Mouse (Mus musculus) MEL (cell line): ENCODE measurements around the gene Mafk. TPM values are rescaled to one million over a fixed set of nuclear protein-coding genes. Genes with fewer than 3 reads are reported as not detected.
A peak's percentile ranks its signal among the peaks of the same experiment; 100 is the strongest.

Experiments used
- DNase-seq: peaks from one replicate; pipeline ENCODE4 v3.0.0; 2011; ENCODE audit warnings: low read depth, low spot score
- H3K27ac ChIP-seq: 2 replicates; pipeline ENCODE4 v1.5.1; 2012; ENCODE audit warnings: low read depth, mild to moderate bottlenecking, control low read depth, low read length, moderate library complexity; ENCODE audit not compliant: control insufficient read depth
- H3K27me3 ChIP-seq, 2 experiments: fragments of 150-350 bp in 1 of 2; sonication (generic) in 1 of 2; 2 replicates each; pipeline ENCODE4 v1.6.1; 2012; ENCODE audit warnings: low read length in 2 of 2, mild to moderate bottlenecking in 2 of 2, improper control_type of control experiment in 1 of 2, moderate library complexity in 1 of 2; ENCODE audit not compliant: insufficient read depth in 2 of 2, control insufficient read depth in 1 of 2
- H3K36me3 ChIP-seq, 2 experiments: 2 replicates each; pipeline ENCODE4 v1.6.1; 2012 to 2014; ENCODE audit warnings: low read length in 2 of 2, improper control_type of control experiment in 1 of 2, inconsistent platforms in 1 of 2, mild to moderate bottlenecking in 1 of 2; ENCODE audit not compliant: insufficient read depth in 2 of 2, control insufficient read depth in 1 of 2
- H3K4me1 ChIP-seq, 2 experiments: fragments of 150-350 bp in 1 of 2; sonication (generic) in 1 of 2; 2 replicates each; pipeline ENCODE4 v1.6.1; 2012; ENCODE audit warnings: low read length in 2 of 2, improper control_type of control experiment in 1 of 2, mild to moderate bottlenecking in 1 of 2; ENCODE audit not compliant: insufficient read depth in 2 of 2, control insufficient read depth in 1 of 2
- H3K4me3 ChIP-seq, 2 experiments: fragments of 150-350 bp in 1 of 2; sonication (generic) in 1 of 2; 2 replicates each; pipeline ENCODE4 v1.5.1; 2012; ENCODE audit warnings: low read depth in 2 of 2, low read length in 2 of 2, mild to moderate bottlenecking in 2 of 2, moderate library complexity in 2 of 2, control low read depth in 1 of 2, improper control_type of control experiment in 1 of 2; ENCODE audit not compliant: control insufficient read depth in 1 of 2, insufficient read depth in 1 of 2
- H3K79me2 ChIP-seq: 2 replicates; pipeline ENCODE4 v1.6.1; 2012; ENCODE audit warnings: mild to moderate bottlenecking, low read length, moderate library complexity; ENCODE audit not compliant: control insufficient read depth, poor library complexity, insufficient read depth
- H3K9ac ChIP-seq: 2 replicates; pipeline ENCODE4 v1.6.1; 2012; ENCODE audit warnings: low read depth, mild to moderate bottlenecking, control low read depth, low read length, moderate library complexity; ENCODE audit not compliant: control insufficient read depth, poor library complexity, severe bottlenecking
- H3K9me3 ChIP-seq: fragments of 150-350 bp; sonication (generic); replicated peaks from 2 replicates; pipeline ENCODE4 v1.6.1; 2012; ENCODE audit warnings: mild to moderate bottlenecking, low read length, improper control_type of control experiment, moderate library complexity; ENCODE audit not compliant: insufficient read depth
- CHD1 ChIP-seq: IDR thresholded peaks from 2 replicates; pipeline ENCODE4 v1.6.1; 2012; ENCODE audit warnings: low read depth, mild to moderate bottlenecking, inconsistent platforms, low read length, improper control_type of control experiment
- CHD2 ChIP-seq: IDR thresholded peaks from 2 replicates; pipeline ENCODE4 v1.6.1; 2011; ENCODE audit warnings: low read length, improper control_type of control experiment
- CTCF ChIP-seq, 3 experiments: IDR thresholded peaks in 2 of 3; conservative IDR thresholded peaks in 1 of 3; 2 replicates each; pipeline ENCODE4 v1.5.1; 2011 to 2012; ENCODE audit warnings: low read length in 3 of 3, low read depth in 2 of 3, mild to moderate bottlenecking in 2 of 3, improper control_type of control experiment in 1 of 3, inconsistent platforms in 1 of 3, mixed read lengths in 1 of 3, moderate library complexity in 1 of 3; ENCODE audit not compliant: control insufficient read depth in 1 of 3, insufficient read depth in 1 of 3, poor library complexity in 1 of 3, severe bottlenecking in 1 of 3
- E2F4 ChIP-seq: IDR thresholded peaks from 2 replicates; pipeline ENCODE4 v1.6.1; 2011; ENCODE audit warnings: low read depth, low read length, improper control_type of control experiment, borderline replicate concordance
- ELF1 ChIP-seq: IDR thresholded peaks from 2 replicates; pipeline ENCODE4 v1.6.1; 2014; ENCODE audit warnings: low read depth, mild to moderate bottlenecking, inconsistent platforms, low read length, improper control_type of control experiment, moderate library complexity
- EP300 ChIP-seq, 2 experiments: IDR thresholded peaks; 2 replicates each; pipeline ENCODE4 v1.6.1; 2011; ENCODE audit warnings: improper control_type of control experiment in 2 of 2, low read length in 2 of 2, low read depth in 1 of 2, mild to moderate bottlenecking in 1 of 2
- ETS1 ChIP-seq: IDR thresholded peaks from 2 replicates; pipeline ENCODE4 v1.6.1; 2012; ENCODE audit warnings: low read depth, mild to moderate bottlenecking, inconsistent platforms, low read length, improper control_type of control experiment, moderate library complexity
- GABPA ChIP-seq: IDR thresholded peaks from 2 replicates; pipeline ENCODE4 v1.6.1; 2012; ENCODE audit warnings: low read depth, mild to moderate bottlenecking, inconsistent platforms, low read length, improper control_type of control experiment, moderate library complexity
- GATA1 ChIP-seq: IDR thresholded peaks from 2 replicates; pipeline ENCODE4 v1.6.1; 2011; ENCODE audit warnings: low read depth, low read length, improper control_type of control experiment
- HCFC1 ChIP-seq: IDR thresholded peaks from 2 replicates; pipeline ENCODE4 v1.6.1; 2012; ENCODE audit warnings: low read depth, mild to moderate bottlenecking, inconsistent platforms, low read length, improper control_type of control experiment, moderate library complexity
- KAT2A ChIP-seq: conservative IDR thresholded peaks from 2 replicates; pipeline ENCODE4 v1.6.1; 2012; ENCODE audit warnings: low read depth, low read length, improper control_type of control experiment, inconsistent platforms
- MAX ChIP-seq: IDR thresholded peaks from 2 replicates; pipeline ENCODE4 v1.6.1; 2011; ENCODE audit warnings: low read length, improper control_type of control experiment
- MYB ChIP-seq: IDR thresholded peaks from 2 replicates; pipeline ENCODE4 v1.6.1; 2011; ENCODE audit warnings: mild to moderate bottlenecking, low read depth, low read length, improper control_type of control experiment
- NELFE ChIP-seq: IDR thresholded peaks from 2 replicates; pipeline ENCODE4 v1.6.1; 2011; ENCODE audit warnings: low read depth, low read length, improper control_type of control experiment
- NRF1 ChIP-seq: IDR thresholded peaks from 2 replicates; pipeline ENCODE4 v1.6.1; 2014; ENCODE audit warnings: low read depth, mild to moderate bottlenecking, inconsistent platforms, low read length, improper control_type of control experiment, moderate library complexity; ENCODE audit not compliant: poor library complexity, insufficient read depth, severe bottlenecking
- POLR2AphosphoS2 ChIP-seq: IDR thresholded peaks from 2 replicates; pipeline ENCODE4 v1.6.1; 2011; ENCODE audit warnings: low read length, improper control_type of control experiment
- POLR2AphosphoS5 ChIP-seq: IDR thresholded peaks from 2 replicates; pipeline ENCODE4 v1.6.1; 2012; ENCODE audit warnings: low read depth, borderline replicate concordance, mild to moderate bottlenecking, inconsistent platforms, low read length, moderate library complexity, mixed read lengths
- RCOR1 ChIP-seq: IDR thresholded peaks from 2 replicates; pipeline ENCODE4 v1.6.1; 2012; ENCODE audit warnings: low read depth, mild to moderate bottlenecking, inconsistent platforms, low read length, improper control_type of control experiment
- SMC3 ChIP-seq: IDR thresholded peaks from 2 replicates; pipeline ENCODE4 v1.6.1; 2011; ENCODE audit warnings: low read depth, low read length, improper control_type of control experiment
- TAL1 ChIP-seq: IDR thresholded peaks from 2 replicates; pipeline ENCODE4 v1.6.1; 2012; ENCODE audit warnings: mild to moderate bottlenecking, inconsistent platforms, low read length, moderate library complexity, mixed read lengths
- TBP ChIP-seq: IDR thresholded peaks from 2 replicates; pipeline ENCODE4 v1.8.0; 2011; ENCODE audit warnings: low read depth, low read length, improper control_type of control experiment
- TCF12 ChIP-seq: IDR thresholded peaks from 2 replicates; pipeline ENCODE4 v1.6.1; 2014; ENCODE audit warnings: low read depth, mild to moderate bottlenecking, inconsistent platforms, low read length, improper control_type of control experiment, moderate library complexity
- USF2 ChIP-seq, 2 experiments: IDR thresholded peaks; 2 replicates each; pipeline ENCODE4 v1.6.1; 2011 to 2012; ENCODE audit warnings: improper control_type of control experiment in 2 of 2, low read length in 2 of 2, borderline replicate concordance in 1 of 2, inconsistent platforms in 1 of 2, low read depth in 1 of 2, mild to moderate bottlenecking in 1 of 2; ENCODE audit not compliant: insufficient read depth in 1 of 2
- ZC3H11A ChIP-seq: IDR thresholded peaks from 2 replicates; pipeline ENCODE4 v1.6.1; 2012; ENCODE audit warnings: low read depth, mild to moderate bottlenecking, inconsistent platforms, low read length, improper control_type of control experiment
- ZKSCAN1 ChIP-seq: IDR thresholded peaks from 2 replicates; pipeline ENCODE4 v1.6.1; 2012; ENCODE audit warnings: low read depth, mild to moderate bottlenecking, inconsistent platforms, low read length, improper control_type of control experiment, moderate library complexity
- ZMIZ1 ChIP-seq: IDR thresholded peaks from 2 replicates; pipeline ENCODE4 v1.6.1; 2012; ENCODE audit warnings: low read depth, mild to moderate bottlenecking, inconsistent platforms, low read length, improper control_type of control experiment, moderate library complexity
- ZNF384 ChIP-seq: IDR thresholded peaks from 2 replicates; pipeline ENCODE4 v1.6.1; 2012; ENCODE audit warnings: low read depth, mild to moderate bottlenecking, inconsistent platforms, low read length, improper control_type of control experiment
- polyA plus RNA-seq, 2 experiments: library from polyadenylated mRNA; stranded (reverse) in 1 of 2; unstranded in 1 of 2; fragments of >175 nt in 1 of 2; fragments of >200 nt in 1 of 2; gene quantifications; 2 replicates each; pipeline versions ENCODE4 v1.2.1 to v1.2.4; 2012; ENCODE audit warnings: low replicate concordance in 2 of 2, low read depth in 1 of 2; ENCODE audit not compliant: insufficient read length in 2 of 2, insufficient read depth in 1 of 2, missing spikeins in 1 of 2
- total RNA-seq: library from RNA; depleted of rRNA; stranded (reverse); fragments of 300-350 nt; gene quantifications from 2 replicates; pipeline ENCODE4 v1.2.3, GENCODE M21; 2012

Gene Mafk
- total and polyA plus RNA-seq, 3 experiments, result 56.5 to 62.1 TPM; not detected in 1

DNA sequence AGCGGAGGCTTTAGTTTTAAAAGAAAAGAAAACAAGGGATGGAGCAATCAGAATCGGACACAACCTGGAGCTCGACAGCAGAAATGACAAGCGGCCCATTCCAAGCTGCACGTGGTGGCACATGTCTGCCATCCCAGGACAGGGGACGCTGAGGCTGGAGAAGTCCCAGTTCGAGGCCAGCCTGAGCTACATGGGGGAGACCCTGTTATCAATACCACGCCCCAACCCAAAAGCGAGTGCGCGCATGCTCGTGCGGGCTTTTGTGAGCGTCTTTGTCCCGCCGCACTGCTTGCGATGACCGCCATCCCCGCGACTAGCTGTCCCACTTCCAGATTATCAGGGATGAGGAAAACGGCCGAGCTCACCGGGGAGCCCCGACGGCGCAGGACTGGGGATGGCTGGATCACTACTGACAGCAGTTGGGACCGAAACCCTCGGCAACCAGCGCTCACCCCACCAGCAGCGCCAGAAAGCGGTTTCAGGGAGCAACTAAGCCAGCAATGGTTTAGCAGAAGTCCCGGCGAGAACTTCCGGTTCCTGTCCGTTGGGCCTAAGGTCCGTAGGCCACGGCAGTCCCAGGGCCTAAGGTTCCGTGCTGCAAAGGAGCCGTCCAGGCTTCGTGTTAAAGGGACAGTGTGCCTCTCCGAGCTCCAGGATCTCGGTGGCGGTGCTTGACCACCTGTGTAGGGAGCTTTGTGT, 35.2 kb downstream of the Mafk start, which contains the start of the genes Gm26938 and Psmg3 (continued):
- TF ChIP-seq ZC3H11A (no peak), ELF1 (peak; percentile 91), EP300 (IDR thresholded peaks at IDR 0.05; ENCODE audit: low read depth in 1 of 2, low read length in 2 of 2) (peak in 1 of 2 experiments; percentile 33; a peak in 2 of 4 replicates), NELFE (peak; percentile 93), POLR2AphosphoS2 (peak; percentile 85; the same call in 1 of the 2 replicates), TAL1 (no peak), ZMIZ1 (0 out of 2 replicates have a peak, but pooled peaks have one; percentile 53), CHD1 (no peak), ZKSCAN1 (no peak), ETS1 (peak; percentile 59; the same call in 1 of the 2 replicates)

DNA sequence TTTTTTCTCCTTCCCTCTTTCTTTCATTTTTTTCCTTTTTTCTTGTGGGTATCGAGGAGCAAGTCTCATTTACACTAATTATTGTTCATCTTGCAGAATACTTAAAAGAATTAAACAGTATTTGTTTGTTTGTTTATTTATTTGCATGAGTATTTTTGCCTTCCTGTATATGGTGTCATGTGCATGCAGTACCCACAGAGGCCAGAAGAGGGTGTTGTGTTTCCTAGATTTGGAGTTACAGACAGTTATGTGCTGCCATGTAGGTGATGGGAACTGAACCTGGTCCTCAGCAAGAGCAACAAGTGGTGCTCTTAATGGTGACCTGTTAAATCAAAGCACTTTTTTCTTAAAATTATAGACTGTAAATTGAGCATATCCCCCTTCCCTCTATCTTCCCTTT, 36.3 kb downstream of the Mafk start:
- Histone ChIP-seq H3K4me3 (no peak overlapping the region), H3K4me1 (peaks cover 3 to 39% of the 10 kb centered on the region in 2 experiments; a peak in 3 of 4 replicates), H3K27me3 (no peaks in the 10 kb centered on the region), H3K36me3 (peaks cover 0 to 30% of the 10 kb centered on the region in 2 experiments; a peak in 3 of 4 replicates), H3K27ac (no peak overlapping the region), H3K9ac (no peak overlapping the region), H3K9me3 (no peaks in the 10 kb centered on the region), H3K79me2 (peaks cover 19% of the 10 kb centered on the region)
- TF ChIP-seq NELFE (no peak), HCFC1 (0 out of 2 replicates have a peak, but pooled peaks have one; percentile 18), GATA1 (no peak), CHD2 (no peak), SMC3 (no peak), CTCF (IDR thresholded peaks at IDR 0.05 in 2 of 3, conservative IDR thresholded peaks at IDR 0.05 in 1 of 3; ENCODE audit: control insufficient read depth in 1 of 3, insufficient read depth in 1 of 3, low read depth in 2 of 3, low read length in 3 of 3, poor library complexity in 1 of 3, severe bottlenecking in 1 of 3) (peak; percentile 11 to 68 (median 46); a peak in 5 of 6 replicates)
- DNase-seq, result peak; percentile 69

DNA sequence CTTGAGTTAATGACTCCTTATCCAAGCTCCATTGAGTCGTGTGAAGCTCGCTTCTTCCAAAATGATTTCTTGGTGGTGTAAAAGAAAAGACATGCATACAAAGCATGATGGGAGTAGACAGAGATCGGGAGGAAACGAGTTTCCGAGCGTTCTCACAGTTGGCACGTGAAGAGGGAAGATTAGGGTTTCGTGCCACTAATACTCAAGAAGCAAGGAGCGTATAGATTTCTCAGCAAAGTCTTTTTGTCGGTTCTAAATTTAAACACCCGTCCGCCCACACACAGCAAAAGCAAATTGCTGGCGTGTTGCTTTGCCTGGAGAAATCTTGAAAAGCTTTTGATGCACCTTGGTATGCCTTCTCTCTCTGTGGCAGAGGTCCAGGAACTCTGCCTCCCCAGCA, 38.1 kb downstream of the Mafk start:
- peaks cover 18% of the 10 kb centered on the region for H3K79me2 ChIP-seq
- DNase-seq, result peak; percentile 86
- H3K36me3 ChIP-seq, result peaks cover 0 to 30% of the 10 kb centered on the region in 2 experiments; a peak in 2 of 4 replicates
- no peaks in the 10 kb centered on the region for H3K9me3 ChIP-seq
- H3K27me3 ChIP-seq, result no peaks in the 10 kb centered on the region
- H3K9ac ChIP-seq, result peak overlapping the region; percentile 71
- peak overlapping the region; percentile 81 for H3K27ac ChIP-seq
- H3K4me3 ChIP-seq, result peak overlapping the region; percentile 31 to 46
- H3K4me1 ChIP-seq, result peaks cover 3 to 41% of the 10 kb centered on the region in 2 experiments; a peak in 3 of 4 replicates
- no peak for TF ChIP-seq CHD1
- peak; percentile 71 for TF ChIP-seq TBP
- TF ChIP-seq ETS1, result peak; percentile 74
- TF ChIP-seq ZNF384, result no peak
- TF ChIP-seq MAX, result peak; percentile 90
- no peak for TF ChIP-seq NELFE
- no peak for TF ChIP-seq POLR2AphosphoS5
- TF ChIP-seq RCOR1, result peak; percentile 57; the same call in 1 of the 2 replicates
- no peak for TF ChIP-seq MYB
- no peak for TF ChIP-seq SMC3
- peak; percentile 54 for TF ChIP-seq TCF12
- no peak for TF ChIP-seq USF2 (IDR thresholded peaks at IDR 0.05; ENCODE audit: borderline replicate concordance in 1 of 2, insufficient read depth in 1 of 2, low read depth in 1 of 2, low read length in 2 of 2)
- no peak for TF ChIP-seq E2F4
- peak; percentile 24; the same call in 1 of the 2 replicates for TF ChIP-seq ELF1
- TF ChIP-seq NRF1, result no peak
- no peak for TF ChIP-seq KAT2A
- TF ChIP-seq POLR2AphosphoS2, result no peak; the same call in 1 of the 2 replicates
- no peak for TF ChIP-seq GABPA
- 0 out of 2 replicates have a peak, but pooled peaks have one; percentile 24 for TF ChIP-seq TAL1
